Mouse (Mus musculus) heart, adult 8-10 months (tissue): ENCODE measurements around the gene Fzd4. TPM values are rescaled to one million over a fixed set of nuclear protein-coding genes. Genes with fewer than 3 reads are reported as not detected.

Experiments
- DNase-seq: peaks from one replicate; pipeline ENCODE4 v3.0.0; 2022; ENCODE audit warnings: low spot score
- total RNA-seq, 4 experiments: library from RNA; stranded (reverse); gene quantifications; 2 replicates each; pipeline ENCODE4 v1.2.4; 2022

The Fzd4 gene
- 10 to 100 TPM; 23.6 to 31.0 (median 28.6) TPM for total RNA-seq

GRCm38 (mm10) chr7:89404081-89404733 lies at the start of gene Fzd4, which contains the start of gene Tmem135:
TSS of gene Fzd4 (plus strand) at chr7:89404355.
TSS of gene Tmem135 (minus strand) at chr7:89404222.
- peak; percentile 93 for DNase-seq

GRCm38 (mm10) chr7:89355519-89356255 lies 48.5 kb upstream of the Fzd4 start:
- no peak for DNase-seq

- no peak for DNase-seq
Measured at GRCm38 (mm10) chr7:89356307-89356706, 47.8 kb upstream of the Fzd4 start.

GRCm38 (mm10) chr7:89363975-89364374 lies 40.2 kb upstream of the Fzd4 start:
- DNase-seq = no peak

GRCm38 (mm10) chr7:89365135-89365880 lies 38.8 kb upstream of the Fzd4 start:
- DNase-seq = no peak

GRCm38 (mm10) chr7:89367643-89368042 lies 36.5 kb upstream of the Fzd4 start:
- peak; percentile 7 for DNase-seq

GRCm38 (mm10) chr7:89370086-89370485 lies 34.1 kb upstream of the Fzd4 start:
- no peak for DNase-seq

GRCm38 (mm10) chr7:89370917-89371316 lies 33.2 kb upstream of the Fzd4 start:
- DNase-seq = peak; percentile 68

- no peak for DNase-seq
Measured at GRCm38 (mm10) chr7:89371623-89372295, 32.4 kb upstream of the Fzd4 start.

- DNase-seq = no peak
Measured at GRCm38 (mm10) chr7:89380935-89381705, 23.0 kb upstream of the Fzd4 start.

- no peak for DNase-seq
Measured at GRCm38 (mm10) chr7:89382892-89383291, 21.3 kb upstream of the Fzd4 start.

- DNase-seq = no peak
Measured at GRCm38 (mm10) chr7:89388981-89389380, 15.2 kb upstream of the Fzd4 start.

- no peak for DNase-seq
Measured at GRCm38 (mm10) chr7:89390660-89391059, 13.5 kb upstream of the Fzd4 start.

GRCm38 (mm10) chr7:89391281-89391680 lies 12.9 kb upstream of the Fzd4 start:
- DNase-seq = no peak

GRCm38 (mm10) chr7:89391831-89392230 lies 12.3 kb upstream of the Fzd4 start:
- peak; percentile 60 for DNase-seq

- DNase-seq = no peak
Measured at GRCm38 (mm10) chr7:89392388-89392787, 11.8 kb upstream of the Fzd4 start.

GRCm38 (mm10) chr7:89392825-89393224 lies 11.3 kb upstream of the Fzd4 start:
- no peak for DNase-seq

GRCm38 (mm10) chr7:89395399-89395798 lies 8.8 kb upstream of the Fzd4 start:
- DNase-seq = no peak

GRCm38 (mm10) chr7:89396386-89396785 lies 7.8 kb upstream of the Fzd4 start:
- DNase-seq = no peak

- no peak for DNase-seq
Measured at GRCm38 (mm10) chr7:89397837-89398534, 6.2 kb upstream of the Fzd4 start.
